Mouse (Mus musculus) kidney, adult 2 months (tissue): ENCODE measurements at regions not wholly inside any gene's neighbourhood (a gene's known extent, or its start where the extent isn't known, plus 50 kb on each side); places are given as distances from the start of the nearest gene placed in this dataset.

Source experiments
- DNase-seq: peaks from one replicate; pipeline ENCODE4 v3.0.0; 2021
- H3K27ac ChIP-seq: fragments of 200-500 bp; 2 replicates; pipeline ENCODE4 v1.5.1; 2012; ENCODE audit warnings: low read depth, low read length, control low read depth, inconsistent platforms; ENCODE audit not compliant: insufficient read depth
- H3K27me3 ChIP-seq: fragments of 200-500 bp; replicated peaks from 2 replicates; pipeline ENCODE4 v1.6.1; 2012; ENCODE audit warnings: mild to moderate bottlenecking, moderate library complexity, low read length, inconsistent platforms; ENCODE audit not compliant: control insufficient read depth, insufficient read depth
- H3K36me3 ChIP-seq: fragments of 200-500 bp; 2 replicates; pipeline ENCODE4 v1.6.1; 2012; ENCODE audit warnings: mild to moderate bottlenecking, moderate library complexity, low read length, inconsistent platforms; ENCODE audit not compliant: control insufficient read depth, insufficient read depth
- H3K4me1 ChIP-seq: fragments of 200-500 bp; 2 replicates; pipeline ENCODE4 v1.6.1; 2011; ENCODE audit warnings: low read length; ENCODE audit not compliant: control insufficient read depth, insufficient read depth
- H3K4me3 ChIP-seq: fragments of 200-500 bp; 2 replicates; pipeline ENCODE4 v1.5.1; 2011; ENCODE audit warnings: mild to moderate bottlenecking, low read depth, low read length, control low read depth; ENCODE audit not compliant: insufficient read depth
- CTCF ChIP-seq: fragments of 200-500 bp; conservative IDR thresholded peaks from 2 replicates; pipeline ENCODE4 v1.5.1; 2011; ENCODE audit warnings: low read depth, mild to moderate bottlenecking, control low read depth, low read length, moderate library complexity, mixed read lengths; ENCODE audit not compliant: insufficient read depth, insufficient read length
- POLR2A ChIP-seq: fragments of 200-500 bp; IDR thresholded peaks from one replicate; pipeline ENCODE4 v1.6.1; 2011; ENCODE audit warnings: low read depth, low read length, control low read depth
- WGBS: fragments of 180-500 bp; shearing (Covaris S2); methylation state at CpG from one replicate; pipeline ENCODE4 v1.1.7; 2018; 5-methylcytosine and 5-hydroxymethylcytosine counted together

DNA sequence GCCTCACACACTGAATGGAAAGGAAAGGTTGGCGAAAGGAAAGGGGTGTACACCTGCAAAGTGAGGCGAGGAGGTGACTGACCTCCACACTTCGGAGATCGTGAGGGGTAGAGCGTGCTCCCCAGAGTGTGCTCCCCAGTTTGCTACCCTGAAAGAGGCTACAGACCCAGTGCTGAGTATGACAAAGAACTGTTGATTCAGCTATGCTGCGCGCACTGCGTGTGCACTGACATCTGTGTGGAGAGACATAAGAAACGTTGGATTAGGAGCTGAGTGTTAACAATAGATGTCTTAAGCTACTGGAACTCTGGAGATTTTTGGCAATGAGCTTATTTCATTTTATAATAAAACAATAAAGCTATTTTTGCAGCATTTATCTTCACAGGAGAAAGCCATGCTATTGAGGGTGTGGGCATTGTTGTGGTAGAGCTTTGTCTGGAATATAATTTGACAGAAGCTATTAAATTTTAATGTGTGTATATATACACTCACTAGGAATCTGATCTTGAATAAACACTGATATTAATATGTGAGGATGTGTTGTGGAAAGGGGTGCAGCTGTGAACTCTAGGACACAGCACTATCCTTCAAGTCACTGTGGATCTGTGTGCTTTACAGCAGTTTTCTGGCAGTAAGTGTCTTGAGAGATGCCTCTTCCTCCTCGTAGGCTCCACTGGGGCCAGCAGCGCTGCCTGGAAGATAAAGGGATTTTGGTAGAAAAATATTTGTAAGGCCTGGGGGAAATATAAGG is 271.2 kb upstream of the Zfp637 start:
- Histone ChIP-seq H3K4me3 (no peak overlapping the region), H3K27ac (no peak overlapping the region), H3K27me3 (no peaks in the 10 kb centered on the region), H3K36me3 (no peaks in the 10 kb centered on the region), H3K4me1 (no peaks in the 10 kb centered on the region)
- WGBS: 84% methylated on average over 11 of the region's 11 CpGs
- TF ChIP-seq CTCF (no peak), POLR2A (no peak)
- DNase-seq: no peak

DNA sequence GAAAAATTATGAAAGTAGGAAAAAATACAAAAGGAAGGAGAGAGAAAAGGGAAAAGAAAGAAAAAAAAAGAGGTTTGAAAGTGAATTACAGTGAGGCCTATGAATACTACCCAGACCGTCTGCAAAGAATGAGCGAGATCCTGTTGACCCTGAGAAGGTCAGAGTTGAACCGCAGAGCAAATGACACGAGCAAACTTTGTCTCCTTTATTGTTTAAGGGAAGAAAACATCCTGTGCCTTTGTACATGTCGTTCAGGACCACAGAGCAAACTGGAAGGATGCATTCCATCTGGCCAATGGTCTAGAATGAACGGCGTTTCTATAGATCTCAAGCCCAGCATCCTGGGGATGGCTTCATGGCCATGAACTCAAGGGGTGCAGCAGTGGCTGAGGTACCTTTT is 270.6 kb upstream of the Zfp637 start:
- no peaks in the 10 kb centered on the region for H3K36me3 ChIP-seq
- H3K27ac ChIP-seq: no peak overlapping the region
- H3K4me1 ChIP-seq: no peaks in the 10 kb centered on the region
- WGBS: 46% methylated on average over 7 of the region's 7 CpGs
- TF ChIP-seq POLR2A (no peak), CTCF (no peak)
- DNase-seq: peak; percentile 47
- no peak overlapping the region for H3K4me3 ChIP-seq
- H3K27me3 ChIP-seq: no peaks in the 10 kb centered on the region

DNA sequence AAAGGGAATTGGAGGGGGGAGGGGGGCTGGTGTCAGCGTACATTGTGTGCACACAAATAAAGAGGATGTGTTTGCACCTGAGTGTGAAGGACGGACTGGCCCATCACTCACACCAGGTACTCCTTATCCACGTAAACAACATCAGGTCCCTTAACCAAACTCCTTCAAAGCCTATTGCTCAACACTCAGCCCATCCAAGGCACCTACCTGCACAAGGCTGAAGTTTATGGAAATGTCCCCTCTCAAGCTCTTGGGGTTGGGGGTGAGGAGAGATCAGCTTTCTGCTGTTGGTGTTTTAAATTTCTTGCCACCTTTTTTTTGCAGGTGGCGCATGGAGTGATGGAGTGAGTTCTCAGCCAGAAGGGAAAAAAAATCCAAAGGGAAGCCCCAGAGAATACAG is 270.2 kb upstream of the Zfp637 start:
- Histone ChIP-seq H3K4me3 (no peak overlapping the region), H3K4me1 (no peaks in the 10 kb centered on the region), H3K27me3 (no peaks in the 10 kb centered on the region), H3K36me3 (no peaks in the 10 kb centered on the region), H3K27ac (no peak overlapping the region)
- DNase-seq: no peak
- no peak for TF ChIP-seq POLR2A
- TF ChIP-seq CTCF: no peak
- WGBS: 95% methylated on average over 4 of the region's 4 CpGs

DNA sequence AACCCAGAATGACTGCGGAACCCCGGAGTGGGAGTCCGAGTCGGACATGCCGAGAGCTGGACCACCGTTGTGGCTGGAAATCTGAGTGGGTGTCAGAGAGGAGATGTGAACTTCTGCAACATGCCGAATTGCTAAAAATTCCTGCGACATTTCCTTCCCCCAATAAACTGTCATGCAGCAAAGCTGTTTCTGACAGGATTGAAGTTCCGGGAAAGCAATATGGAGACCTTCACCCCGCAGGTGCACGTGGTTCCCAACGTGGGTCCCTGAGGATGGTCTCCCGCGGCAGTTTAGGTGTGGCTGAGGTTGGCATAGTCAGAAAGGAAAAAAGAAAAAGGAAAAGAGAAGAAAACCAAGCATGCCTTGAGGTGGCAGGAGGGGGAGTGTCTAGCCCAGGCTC is 269.0 kb upstream of the Zfp637 start:
- Histone ChIP-seq H3K27me3 (no peaks in the 10 kb centered on the region), H3K4me3 (no peak overlapping the region), H3K36me3 (no peaks in the 10 kb centered on the region), H3K4me1 (no peaks in the 10 kb centered on the region), H3K27ac (no peak overlapping the region)
- DNase-seq: no peak
- TF ChIP-seq CTCF: no peak
- TF ChIP-seq POLR2A: no peak
- WGBS: 87% methylated on average over 14 of the region's 14 CpGs

DNA sequence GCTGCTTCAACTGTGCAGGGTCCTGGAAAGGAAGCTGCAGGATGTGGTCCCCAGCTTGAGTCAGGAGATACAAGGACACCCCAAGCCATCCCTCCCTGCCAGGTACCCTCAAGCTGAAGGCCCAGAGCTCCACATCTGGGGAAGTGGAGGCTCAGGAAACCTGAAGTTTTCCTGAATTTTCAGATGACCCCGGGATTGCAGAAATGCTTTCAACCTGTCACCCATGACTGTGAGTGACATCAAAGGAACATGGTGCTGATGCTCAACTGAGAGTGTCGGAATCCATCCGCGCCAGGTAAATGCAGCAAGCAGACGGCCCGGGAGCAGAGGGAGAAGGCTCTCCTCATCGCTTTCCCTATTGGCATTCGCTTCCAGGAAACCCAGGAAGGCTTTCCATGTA is 267.6 kb upstream of the Zfp637 start:
- no peaks in the 10 kb centered on the region for H3K27me3 ChIP-seq
- no peaks in the 10 kb centered on the region for H3K36me3 ChIP-seq
- no peak for TF ChIP-seq POLR2A
- TF ChIP-seq CTCF: no peak
- H3K27ac ChIP-seq: no peak overlapping the region
- no peak overlapping the region for H3K4me3 ChIP-seq
- WGBS: 90% methylated on average over 8 of the region's 8 CpGs
- DNase-seq: no peak
- no peaks in the 10 kb centered on the region for H3K4me1 ChIP-seq

DNA sequence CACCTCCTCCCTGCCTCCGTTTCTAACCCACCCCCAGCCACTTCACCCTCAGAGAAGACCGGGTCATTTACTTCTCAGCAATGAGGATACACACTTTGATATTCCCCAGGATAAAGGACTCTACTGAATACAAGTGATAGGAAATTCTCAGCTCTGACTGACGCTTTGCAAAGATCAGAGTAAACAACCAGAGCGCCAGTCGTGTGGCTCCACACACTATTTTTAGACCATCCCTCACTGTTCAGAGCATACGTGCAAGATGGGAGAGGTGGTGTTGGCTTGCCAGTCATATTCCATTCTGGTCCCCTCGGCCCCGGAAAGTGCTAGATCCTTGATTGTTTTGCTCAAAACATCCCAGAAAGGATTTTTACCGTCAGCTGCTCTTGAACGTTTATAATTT is 266.8 kb upstream of the Zfp637 start:
- no peak overlapping the region for H3K4me3 ChIP-seq
- DNase-seq: no peak
- H3K36me3 ChIP-seq: no peaks in the 10 kb centered on the region
- no peaks in the 10 kb centered on the region for H3K27me3 ChIP-seq
- no peaks in the 10 kb centered on the region for H3K4me1 ChIP-seq
- TF ChIP-seq CTCF: no peak
- TF ChIP-seq POLR2A: no peak
- no peak overlapping the region for H3K27ac ChIP-seq
- 73% methylated on average over 10 of the region's 10 CpGs for WGBS

DNA sequence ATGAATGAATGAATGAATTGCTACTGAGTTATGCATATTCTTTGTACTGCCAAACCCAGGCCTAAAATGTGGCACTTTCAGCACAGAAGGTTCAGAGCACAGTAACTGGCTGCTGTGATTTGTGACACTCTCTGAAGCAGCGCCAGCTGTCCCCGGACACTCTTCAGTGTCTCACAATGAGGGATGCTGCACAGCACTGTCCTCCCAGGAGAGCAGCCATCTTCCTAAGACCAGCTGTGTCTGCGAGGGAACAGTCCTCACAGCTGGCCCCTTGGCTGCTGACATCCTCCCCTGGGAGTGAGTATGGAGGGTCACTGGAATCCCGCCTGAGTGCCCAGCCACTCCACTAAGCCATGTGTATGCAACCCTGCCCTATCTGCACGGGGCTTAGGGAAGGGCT is 265.9 kb upstream of the Zfp637 start:
- Histone ChIP-seq H3K36me3 (no peaks in the 10 kb centered on the region), H3K4me1 (no peaks in the 10 kb centered on the region), H3K27ac (no peak overlapping the region), H3K27me3 (no peaks in the 10 kb centered on the region), H3K4me3 (no peak overlapping the region)
- DNase-seq: no peak
- no peak for TF ChIP-seq CTCF
- TF ChIP-seq POLR2A: no peak
- whole genome bisulfite sequencing: 71% methylated on average over 5 of the region's 5 CpGs
